Mouse (Mus musculus): ENCODE measurements around the gene Rraga. TPM values are rescaled to one million over a fixed set of nuclear protein-coding genes. Genes with fewer than 3 reads are reported as not detected.

Rraga gene
- polyA plus RNA-seq, 1 experiment from 2014 or later = 86.6 TPM

DNA sequence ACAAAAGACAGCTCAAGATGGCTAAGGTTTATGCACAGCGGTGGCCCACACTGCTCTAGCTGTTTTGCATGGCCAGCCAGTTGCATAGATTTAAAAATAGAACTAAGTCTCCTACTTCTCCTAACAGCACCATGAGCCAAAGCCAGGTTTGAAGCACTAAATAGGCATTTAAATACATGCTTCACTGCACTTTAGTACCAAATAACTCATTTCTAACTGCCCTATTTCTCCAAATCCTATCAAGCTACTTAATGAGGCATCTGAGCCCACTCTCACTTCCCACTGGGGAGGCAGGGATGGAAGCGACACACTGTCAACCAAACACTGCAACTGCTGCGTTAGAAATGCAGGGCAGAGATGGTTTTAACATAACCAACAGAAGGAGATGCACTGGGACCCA, 31.5 kb upstream of the Rraga start:
- H3K9me3 ChIP-seq (replicated peaks; ENCODE audit: control insufficient read depth, low read length) = no peaks in the 10 kb centered on the region
- no peaks in the 10 kb centered on the region for H3K36me3 ChIP-seq (ENCODE audit: control insufficient read depth, insufficient read depth)
- H3K4me2 ChIP-seq (ENCODE audit: low read depth, low read length) = no peak overlapping the region
- no peaks in the 10 kb centered on the region; the same call in 1 of the 2 replicates for H3K27me3 ChIP-seq (ENCODE audit: control insufficient read depth, insufficient read depth, low read length)
- no peak overlapping the region for H3K9ac ChIP-seq (ENCODE audit: low read length)
- no peak for ATAC-seq (replicated peaks; ENCODE audit: extremely low read depth, insufficient read depth, low FRiP score)
- 69% methylated on average over 3 of the region's 3 CpGs for WGBS
- peaks cover 6% of the 10 kb centered on the region for H3K4me1 ChIP-seq (ENCODE audit: control insufficient read depth, insufficient read depth, low read length)
- no peak overlapping the region for H3K4me3 ChIP-seq (ENCODE audit: low read length)
- no peak overlapping the region; the same call in 1 of the 2 replicates for H3K27ac ChIP-seq (ENCODE audit: low read length)

DNA sequence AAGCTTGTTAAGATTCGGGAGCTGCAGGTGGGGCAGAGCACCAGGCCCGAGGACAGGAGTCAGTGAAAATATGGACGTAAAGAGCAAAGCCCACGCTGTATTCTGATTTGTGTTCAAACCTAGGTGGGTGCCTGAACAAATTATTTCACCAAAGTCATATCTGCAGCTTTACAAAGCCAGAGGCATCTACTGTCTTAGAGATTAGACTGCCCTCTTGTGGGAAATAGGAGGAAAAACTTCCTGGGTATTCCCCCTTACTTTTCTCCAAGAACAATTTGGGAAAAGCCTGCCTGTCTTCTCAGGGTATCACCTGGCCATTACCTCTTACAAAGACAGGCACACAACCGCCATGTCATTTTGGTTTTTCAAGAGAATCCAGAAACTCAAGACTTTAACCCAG, 29.9 kb upstream of the Rraga start:
- Histone ChIP-seq H3K4me1 (ENCODE audit: control insufficient read depth, insufficient read depth, low read length) (peaks cover 6% of the 10 kb centered on the region), H3K9ac (ENCODE audit: low read length) (peak overlapping the region; percentile 11; the same call in 1 of the 2 replicates), H3K4me2 (ENCODE audit: low read depth, low read length) (no peak overlapping the region), H3K27me3 (ENCODE audit: control insufficient read depth, insufficient read depth, low read length) (no peaks in the 10 kb centered on the region; the same call in 1 of the 2 replicates), H3K9me3 (replicated peaks; ENCODE audit: control insufficient read depth, low read length) (no peaks in the 10 kb centered on the region), H3K36me3 (ENCODE audit: control insufficient read depth, insufficient read depth) (no peaks in the 10 kb centered on the region), H3K27ac (ENCODE audit: low read length) (peak overlapping the region; percentile 48; the same call in 1 of the 2 replicates), H3K4me3 (ENCODE audit: low read length) (no peak overlapping the region)
- ATAC-seq (replicated peaks; ENCODE audit: extremely low read depth, insufficient read depth, low FRiP score) = no peak
- 40% methylated on average over 5 of the region's 5 CpGs for WGBS

GRCm38 (mm10) chr4:86548332-86548731, 27.1 kb upstream of the Rraga start:
- H3K4me2 ChIP-seq (ENCODE audit: low read depth, low read length) = no peak overlapping the region
- H3K4me1 ChIP-seq (ENCODE audit: control insufficient read depth, insufficient read depth, low read length) = peaks cover 6% of the 10 kb centered on the region
- H3K27me3 ChIP-seq (ENCODE audit: control insufficient read depth, insufficient read depth, low read length) = no peaks in the 10 kb centered on the region; the same call in 1 of the 2 replicates
- 82% methylated on average over 9 of the region's 9 CpGs for WGBS
- H3K27ac ChIP-seq (ENCODE audit: low read length) = no peak overlapping the region
- H3K4me3 ChIP-seq (ENCODE audit: low read length) = no peak overlapping the region
- no peak for ATAC-seq (replicated peaks; ENCODE audit: extremely low read depth, insufficient read depth, low FRiP score)
- H3K9ac ChIP-seq (ENCODE audit: low read length) = no peak overlapping the region
- no peaks in the 10 kb centered on the region for H3K36me3 ChIP-seq (ENCODE audit: control insufficient read depth, insufficient read depth)
- no peaks in the 10 kb centered on the region for H3K9me3 ChIP-seq (replicated peaks; ENCODE audit: control insufficient read depth, low read length)

DNA sequence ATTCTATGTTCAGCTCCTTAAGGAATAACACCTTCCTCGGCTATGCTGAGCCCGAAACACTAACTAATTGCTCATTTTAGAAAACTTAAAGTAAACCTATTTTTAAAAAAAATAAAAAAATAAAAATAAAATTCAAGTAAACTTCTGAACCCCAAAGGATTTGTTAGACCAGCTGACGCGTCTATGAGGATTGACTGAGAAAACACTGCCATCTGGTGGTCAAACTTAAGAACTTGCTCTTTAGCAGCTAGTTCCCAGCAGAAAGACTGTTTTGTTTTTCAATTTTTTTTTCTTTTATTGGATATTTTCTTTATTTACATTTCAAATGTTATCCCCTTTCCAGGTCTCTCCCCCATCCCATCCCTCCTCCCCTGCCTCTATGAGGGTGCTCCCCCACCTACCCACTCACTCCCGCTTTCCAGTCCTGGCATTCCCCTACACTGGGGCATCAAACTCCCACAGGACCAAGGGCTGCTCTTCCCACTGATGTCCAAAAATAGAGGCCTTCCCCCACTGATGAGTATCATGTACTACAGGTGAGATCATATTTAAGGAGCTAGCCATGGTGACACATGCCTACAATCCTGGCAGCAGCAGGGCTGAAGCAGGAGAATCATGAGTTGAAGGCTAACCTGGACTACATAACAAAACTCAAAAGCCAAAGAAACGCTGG, 20.3 kb upstream of the Rraga start:
- no peak overlapping the region for H3K9ac ChIP-seq (ENCODE audit: low read length)
- no peak overlapping the region for H3K27ac ChIP-seq (ENCODE audit: low read length)
- H3K4me2 ChIP-seq (ENCODE audit: low read depth, low read length) = no peak overlapping the region
- 21% methylated on average over 6 of the region's 6 CpGs for WGBS
- no peak overlapping the region for H3K4me3 ChIP-seq (ENCODE audit: low read length)
- no peaks in the 10 kb centered on the region for H3K27me3 ChIP-seq (ENCODE audit: control insufficient read depth, insufficient read depth, low read length)
- H3K4me1 ChIP-seq (ENCODE audit: control insufficient read depth, insufficient read depth, low read length) = no peaks in the 10 kb centered on the region
- no peak for ATAC-seq (replicated peaks; ENCODE audit: extremely low read depth, insufficient read depth, low FRiP score)
- H3K9me3 ChIP-seq (replicated peaks; ENCODE audit: control insufficient read depth, low read length) = no peaks in the 10 kb centered on the region
- no peaks in the 10 kb centered on the region for H3K36me3 ChIP-seq (ENCODE audit: control insufficient read depth, insufficient read depth)

GRCm38 (mm10) chr4:86557371-86557770, 18.1 kb upstream of the Rraga start:
- Histone ChIP-seq H3K27me3 (ENCODE audit: control insufficient read depth, insufficient read depth, low read length) (no peaks in the 10 kb centered on the region), H3K9me3 (replicated peaks; ENCODE audit: control insufficient read depth, low read length) (no peaks in the 10 kb centered on the region), H3K4me2 (ENCODE audit: low read depth, low read length) (no peak overlapping the region), H3K36me3 (ENCODE audit: control insufficient read depth, insufficient read depth) (no peaks in the 10 kb centered on the region), H3K4me3 (ENCODE audit: low read length) (no peak overlapping the region), H3K4me1 (ENCODE audit: control insufficient read depth, insufficient read depth, low read length) (no peaks in the 10 kb centered on the region), H3K27ac (ENCODE audit: low read length) (no peak overlapping the region), H3K9ac (ENCODE audit: low read length) (no peak overlapping the region)
- 71% methylated on average over 7 of the region's 7 CpGs for WGBS
- ATAC-seq (replicated peaks; ENCODE audit: extremely low read depth, insufficient read depth, low FRiP score) = no peak

GRCm38 (mm10) chr4:86558228-86558627, 17.2 kb upstream of the Rraga start, which contains the start of gene Saxo1:
Gene Saxo1 (minus strand): TSS chr4:86558328.
- 87% methylated on average over 7 of the region's 7 CpGs for WGBS
- Histone ChIP-seq H3K27ac (ENCODE audit: low read length) (no peak within 1 kb of the TSS), H3K4me2 (ENCODE audit: low read depth, low read length) (no peak within 1 kb of the TSS), H3K9ac (ENCODE audit: low read length) (no peak within 1 kb of the TSS), H3K9me3 (replicated peaks; ENCODE audit: control insufficient read depth, low read length) (no peaks in the 10 kb centered on the region), H3K36me3 (ENCODE audit: control insufficient read depth, insufficient read depth) (no peaks in the 10 kb centered on the region), H3K27me3 (ENCODE audit: control insufficient read depth, insufficient read depth, low read length) (no peaks in the 10 kb centered on the region), H3K4me1 (ENCODE audit: control insufficient read depth, insufficient read depth, low read length) (no peaks in the 10 kb centered on the region), H3K4me3 (ENCODE audit: low read length) (no peak within 1 kb of the TSS)
- ATAC-seq (replicated peaks; ENCODE audit: extremely low read depth, insufficient read depth, low FRiP score) = no peak

DNA sequence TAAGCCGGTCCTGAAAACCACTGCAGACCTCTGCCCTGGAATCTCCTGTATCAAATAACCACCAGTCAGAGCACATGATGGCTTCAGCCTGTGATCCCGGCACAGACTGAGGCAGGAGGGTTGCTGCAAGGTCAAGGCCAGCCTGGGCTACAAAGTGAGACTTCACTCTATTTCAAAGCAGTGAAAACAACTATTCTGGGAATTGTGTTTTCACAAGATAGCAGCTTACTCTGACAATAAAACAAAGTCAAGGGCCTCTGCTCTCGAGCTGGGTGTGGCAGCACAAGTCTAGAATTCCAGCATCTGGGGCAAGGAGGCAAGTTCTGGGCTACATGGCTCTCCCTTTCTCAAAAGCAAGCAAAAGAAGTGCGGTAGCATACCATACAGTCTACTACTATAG, 16.5 kb upstream of the Rraga start:
- no peak for ATAC-seq (replicated peaks; ENCODE audit: extremely low read depth, insufficient read depth, low FRiP score)
- Histone ChIP-seq H3K9me3 (replicated peaks; ENCODE audit: control insufficient read depth, low read length) (no peaks in the 10 kb centered on the region), H3K4me1 (ENCODE audit: control insufficient read depth, insufficient read depth, low read length) (no peaks in the 10 kb centered on the region), H3K4me3 (ENCODE audit: low read length) (no peak overlapping the region), H3K9ac (ENCODE audit: low read length) (no peak overlapping the region), H3K27me3 (ENCODE audit: control insufficient read depth, insufficient read depth, low read length) (no peaks in the 10 kb centered on the region), H3K36me3 (ENCODE audit: control insufficient read depth, insufficient read depth) (no peaks in the 10 kb centered on the region), H3K27ac (ENCODE audit: low read length) (no peak overlapping the region), H3K4me2 (ENCODE audit: low read depth, low read length) (no peak overlapping the region)
- 64% methylated on average over 4 of the region's 4 CpGs for WGBS

GRCm38 (mm10) chr4:86561061-86561460, 14.4 kb upstream of the Rraga start:
- Histone ChIP-seq H3K4me2 (ENCODE audit: low read depth, low read length) (no peak overlapping the region), H3K4me3 (ENCODE audit: low read length) (no peak overlapping the region), H3K27ac (ENCODE audit: low read length) (no peak overlapping the region), H3K4me1 (ENCODE audit: control insufficient read depth, insufficient read depth, low read length) (no peaks in the 10 kb centered on the region), H3K9me3 (replicated peaks; ENCODE audit: control insufficient read depth, low read length) (no peaks in the 10 kb centered on the region), H3K27me3 (ENCODE audit: control insufficient read depth, insufficient read depth, low read length) (no peaks in the 10 kb centered on the region), H3K36me3 (ENCODE audit: control insufficient read depth, insufficient read depth) (no peaks in the 10 kb centered on the region), H3K9ac (ENCODE audit: low read length) (no peak overlapping the region)
- no peak for ATAC-seq (replicated peaks; ENCODE audit: extremely low read depth, insufficient read depth, low FRiP score)
- WGBS = 90% methylated on average over 3 of the region's 3 CpGs

DNA sequence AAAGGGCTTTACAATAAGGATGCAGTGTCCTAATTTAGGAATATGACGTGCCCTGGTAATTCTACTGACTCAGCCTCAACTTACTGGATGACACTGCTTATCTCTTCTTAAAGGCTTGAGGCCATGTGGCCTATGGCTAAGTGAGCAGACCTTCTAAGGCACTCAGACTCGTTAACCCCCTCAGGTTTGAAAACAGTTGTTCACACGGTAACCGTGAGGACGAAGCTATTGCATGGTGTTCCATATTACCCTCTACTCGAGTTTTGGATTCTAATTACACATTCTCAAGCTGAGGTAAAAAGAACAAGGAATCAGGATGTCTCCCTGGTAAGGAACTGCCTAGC, 557 bp upstream of the Rraga start:
- no peaks in the 10 kb centered on the region for H3K36me3 ChIP-seq (ENCODE audit: control insufficient read depth, insufficient read depth)
- no peaks in the 10 kb centered on the region for H3K9me3 ChIP-seq (replicated peaks; ENCODE audit: control insufficient read depth, low read length)
- WGBS = 17% methylated on average over 6 of the region's 6 CpGs
- peaks cover 17% of the 10 kb centered on the region for H3K4me1 ChIP-seq (ENCODE audit: control insufficient read depth, insufficient read depth, low read length)
- H3K9ac ChIP-seq (ENCODE audit: low read length) = peak overlapping the region; percentile 96
- peak; percentile 14; the same call in 1 of the 2 replicates for ATAC-seq (replicated peaks; ENCODE audit: extremely low read depth, insufficient read depth, low FRiP score)
- peak overlapping the region; percentile 95 for H3K4me2 ChIP-seq (ENCODE audit: low read depth, low read length)
- H3K27ac ChIP-seq (ENCODE audit: low read length) = peak overlapping the region; percentile 96
- peak overlapping the region; percentile 92 for H3K4me3 ChIP-seq (ENCODE audit: low read length)
- no peaks in the 10 kb centered on the region for H3K27me3 ChIP-seq (ENCODE audit: control insufficient read depth, insufficient read depth, low read length)

Measured in heart, embryonic 16.5 days (tissue).